Mouse (Mus musculus) embryonic facial prominence, embryonic 11.5 days (tissue): ENCODE results near the gene Vmn1r89. TPM values are rescaled to one million over a fixed set of nuclear protein-coding genes. Genes with fewer than 3 reads are reported as not detected.

Experiments used
- ATAC-seq: fragments of 200-750 bp; cut with Nextera tagmentation; replicated peaks from 2 replicates; pipeline ENCODE4 v1.8.0; 2017; ENCODE audit warnings: low read depth; ENCODE audit not compliant: insufficient number of reproducible peaks, low FRiP score, low TSS enrichment
- DNase-seq: peaks from one replicate; pipeline ENCODE4 v3.0.0-alpha.2; 2015; ENCODE audit warnings: low spot score
- H3K27ac ChIP-seq: fragments of 300-500 bp; sonication (generic); replicated peaks from 2 replicates; pipeline ENCODE4 v1.5.1; 2014; ENCODE audit warnings: mild to moderate bottlenecking, low read depth, low read length, control low read depth
- H3K27me3 ChIP-seq: fragments of 300-500 bp; sonication (generic); 2 replicates; pipeline ENCODE4 v1.6.1; 2014; ENCODE audit warnings: mild to moderate bottlenecking, low read length, moderate library complexity, mixed read lengths; ENCODE audit not compliant: control insufficient read depth, insufficient read depth
- H3K36me3 ChIP-seq: fragments of 300-500 bp; sonication (generic); replicated peaks from 2 replicates; pipeline ENCODE4 v1.6.1; 2014; ENCODE audit warnings: low read depth, mild to moderate bottlenecking, low read length, moderate library complexity, mixed read lengths; ENCODE audit not compliant: control insufficient read depth, insufficient read depth
- H3K4me1 ChIP-seq: fragments of 300-500 bp; sonication (generic); 2 replicates; pipeline ENCODE4 v1.6.1; 2014; ENCODE audit warnings: low read length, mixed read lengths; ENCODE audit not compliant: control insufficient read depth, insufficient read depth
- H3K4me2 ChIP-seq: fragments of 300-500 bp; sonication (generic); 2 replicates; pipeline ENCODE4 v1.6.1; 2014; ENCODE audit warnings: low read depth, mild to moderate bottlenecking, control low read depth, low read length, moderate library complexity
- H3K4me3 ChIP-seq: fragments of 300-500 bp; sonication (generic); 2 replicates; pipeline ENCODE4 v1.5.1; 2014; ENCODE audit warnings: low read depth, low read length, control low read depth
- H3K9ac ChIP-seq: fragments of 300-500 bp; sonication (generic); replicated peaks from 2 replicates; pipeline ENCODE4 v1.6.1; 2014; ENCODE audit warnings: mild to moderate bottlenecking, control low read depth, low read length
- H3K9me3 ChIP-seq: fragments of 300-500 bp; sonication (generic); replicated peaks from 2 replicates; pipeline ENCODE4 v1.6.1; 2016; ENCODE audit warnings: mild to moderate bottlenecking, low read length, inconsistent platforms, mixed read lengths; ENCODE audit not compliant: control insufficient read depth
- WGBS: fragments of 180-500 bp; shearing (Covaris S2); extraction: QIAGEN DNeasy Blood & Tissue Kit; methylation state at CpG from one replicate; pipeline ENCODE4 v1.1.7; 2014; 5-methylcytosine and 5-hydroxymethylcytosine counted together
- polyA plus RNA-seq: library from polyadenylated mRNA; unstranded; fragments of >200 nt; fragmentation: Nextera tagmentation; extraction: Ambion mirVana; gene quantifications from 2 replicates; pipeline ENCODE4 v1.2.1, GENCODE M21; 2014

The Vmn1r89 gene
- polyA plus RNA-seq: not detected in 2 replicates

DNA sequence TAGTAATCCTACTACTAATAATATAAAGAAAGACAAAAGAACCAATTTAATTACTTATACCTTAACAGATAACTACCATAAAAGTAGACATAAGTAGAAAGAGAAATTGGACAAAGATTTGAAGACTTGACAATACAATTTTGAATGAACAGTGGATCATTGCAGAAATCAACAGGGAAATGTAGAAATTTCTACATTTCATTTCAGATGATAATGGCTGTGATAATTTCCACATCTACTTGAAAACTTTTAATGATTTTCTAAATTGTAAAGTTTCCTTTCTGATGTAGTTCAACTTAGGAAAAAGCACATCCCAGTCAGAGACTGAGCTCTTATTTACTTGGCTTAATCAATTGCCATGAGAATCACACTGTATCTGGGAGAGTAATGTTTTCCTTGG lies at the start of gene Vmn1r89:
Vmn1r89 (plus strand) TSS at position 301 of the 400 bp plus-strand sequence.
- Histone ChIP-seq H3K27ac (no peak within 1 kb of the TSS), H3K27me3 (no peaks in the 10 kb centered on the region), H3K4me3 (no peak within 1 kb of the TSS), H3K9ac (no peak within 1 kb of the TSS), H3K9me3 (no peaks in the 10 kb centered on the region), H3K4me1 (no peaks in the 10 kb centered on the region), H3K4me2 (no peak within 1 kb of the TSS), H3K36me3 (no peaks in the 10 kb centered on the region)
- DNase-seq (no peak), ATAC-seq (no peak)

GRCm38 (mm10) chr7:13260746-13261700 lies 48.2 kb downstream of the Vmn1r89 start:
- no peaks in the 10 kb centered on the region for H3K36me3 ChIP-seq
- WGBS: 43% methylated on average over 50 of the region's 50 CpGs
- ATAC-seq: peak; percentile 65
- H3K27me3 ChIP-seq: no peaks in the 10 kb centered on the region
- H3K27ac ChIP-seq: no peak overlapping the region
- H3K4me3 ChIP-seq: no peak overlapping the region
- no peaks in the 10 kb centered on the region for H3K4me1 ChIP-seq
- H3K4me2 ChIP-seq: no peak overlapping the region
- no peaks in the 10 kb centered on the region for H3K9me3 ChIP-seq
- no peak for DNase-seq
- no peak overlapping the region for H3K9ac ChIP-seq

GRCm38 (mm10) chr7:13263851-13264250 lies 51.0 kb downstream of the Vmn1r89 start:
- no peaks in the 10 kb centered on the region for H3K9me3 ChIP-seq
- 77% methylated on average over 5 of the region's 5 CpGs for WGBS
- no peak overlapping the region for H3K4me2 ChIP-seq
- no peak overlapping the region for H3K27ac ChIP-seq
- no peaks in the 10 kb centered on the region for H3K27me3 ChIP-seq
- ATAC-seq (no peak), DNase-seq (no peak)
- no peaks in the 10 kb centered on the region for H3K4me1 ChIP-seq
- no peaks in the 10 kb centered on the region for H3K36me3 ChIP-seq
- no peak overlapping the region for H3K9ac ChIP-seq
- no peak overlapping the region for H3K4me3 ChIP-seq

GRCm38 (mm10) chr7:13264396-13264795 lies 51.6 kb downstream of the Vmn1r89 start:
- 79% methylated on average over 2 of the region's 2 CpGs for WGBS
- Histone ChIP-seq H3K4me3 (no peak overlapping the region), H3K9me3 (no peaks in the 10 kb centered on the region), H3K27ac (no peak overlapping the region), H3K27me3 (no peaks in the 10 kb centered on the region), H3K4me2 (no peak overlapping the region), H3K4me1 (no peaks in the 10 kb centered on the region), H3K9ac (no peak overlapping the region), H3K36me3 (no peaks in the 10 kb centered on the region)
- ATAC-seq: no peak
- no peak for DNase-seq

DNA sequence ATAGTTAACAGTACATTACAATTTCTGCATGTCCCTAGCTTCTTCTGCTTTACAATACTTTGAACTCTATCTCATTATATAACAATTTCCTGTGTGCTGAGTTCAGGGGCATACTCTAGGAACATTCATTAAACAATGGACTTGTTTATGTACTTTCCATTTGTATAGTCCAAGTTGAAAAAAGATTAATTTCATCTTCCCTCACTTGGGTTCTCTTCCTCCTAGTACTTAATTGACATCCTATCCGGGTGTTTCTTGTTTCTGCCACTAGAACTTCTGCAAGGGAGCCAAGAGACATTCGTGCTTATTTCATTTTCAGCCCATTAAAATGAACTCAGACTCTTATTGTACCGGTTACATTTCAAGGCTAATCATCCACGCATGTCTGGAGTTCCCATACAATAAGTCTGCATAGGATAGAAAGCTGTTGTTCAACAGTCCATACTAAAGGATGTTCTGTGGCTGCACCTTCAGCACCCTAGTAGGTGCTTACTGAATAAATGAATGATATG lies 56.0 kb downstream of the Vmn1r89 start:
- Histone ChIP-seq H3K4me1 (no peaks in the 10 kb centered on the region), H3K27me3 (no peaks in the 10 kb centered on the region), H3K36me3 (no peaks in the 10 kb centered on the region), H3K4me2 (no peak overlapping the region), H3K9me3 (no peaks in the 10 kb centered on the region), H3K4me3 (no peak overlapping the region), H3K9ac (no peak overlapping the region), H3K27ac (no peak overlapping the region)
- 94% methylated on average over 4 of the region's 4 CpGs for WGBS
- DNase-seq (no peak), ATAC-seq (no peak)

GRCm38 (mm10) chr7:13269394-13269793 lies 56.6 kb downstream of the Vmn1r89 start:
- Histone ChIP-seq H3K4me1 (no peaks in the 10 kb centered on the region), H3K4me3 (no peak overlapping the region), H3K9me3 (no peaks in the 10 kb centered on the region), H3K36me3 (no peaks in the 10 kb centered on the region; the same call in 1 of the 2 replicates), H3K27ac (no peak overlapping the region), H3K27me3 (no peaks in the 10 kb centered on the region), H3K9ac (no peak overlapping the region), H3K4me2 (no peak overlapping the region)
- no peak for ATAC-seq
- WGBS: 84% methylated on average over 11 of the region's 11 CpGs
- DNase-seq: no peak

Other genes with a start within 250 kb of the Vmn1r89 start
- 7.9 and 8.9 TPM in 2 replicates for gene Zfp324, start 247.2 kb upstream of the Vmn1r89 start, polyA plus RNA-seq
- 5.9 and 6.6 TPM in 2 replicates for gene Zfp446, start 235.2 kb upstream of the Vmn1r89 start, polyA plus RNA-seq
- gene Slc27a5, start 214.8 kb upstream of the Vmn1r89 start, polyA plus RNA-seq: not detected in 2 replicates
- gene Trim28, start 213.9 kb upstream of the Vmn1r89 start, polyA plus RNA-seq: 525 and 526 TPM in 2 replicates
- 22.6 and 22.9 TPM in 2 replicates for gene Zbtb45, start 203.0 kb upstream of the Vmn1r89 start, polyA plus RNA-seq
- 107 and 116 TPM in 2 replicates for gene Chmp2a, start 178.2 kb upstream of the Vmn1r89 start, polyA plus RNA-seq
- gene Ube2m, start 174.7 kb upstream of the Vmn1r89 start, polyA plus RNA-seq: 172 and 177 TPM in 2 replicates
- 1.2 and 1.6 TPM in 2 replicates for gene Mzf1, start 158.3 kb upstream of the Vmn1r89 start, polyA plus RNA-seq
- not detected in 2 replicates for gene Vmn1r85, start 117.8 kb upstream of the Vmn1r89 start, polyA plus RNA-seq
- gene Vmn1r86, start 93.1 kb upstream of the Vmn1r89 start, polyA plus RNA-seq: not detected in 2 replicates
- gene Vmn1r87, start 72.9 kb upstream of the Vmn1r89 start, polyA plus RNA-seq: not detected in 2 replicates
- gene Vmn1r88, start 53.5 kb upstream of the Vmn1r89 start, polyA plus RNA-seq: not detected in 2 replicates
- gene Lig1, start 64.3 kb downstream of the Vmn1r89 start, polyA plus RNA-seq: 147 and 150 TPM in 2 replicates
- 5.0 and 5.1 TPM in 2 replicates for gene Zswim9, start 65.7 kb downstream of the Vmn1r89 start, polyA plus RNA-seq
- gene Pla2g4c, start 111.6 kb downstream of the Vmn1r89 start, polyA plus RNA-seq: 1.1 and 1.6 TPM in 2 replicates
- gene Cabp5, start 185.1 kb downstream of the Vmn1r89 start, polyA plus RNA-seq: not detected in 2 replicates
- gene Bsph1, start 237.8 kb downstream of the Vmn1r89 start, polyA plus RNA-seq: not detected in 2 replicates